Mouse (Mus musculus): ENCODE results near the gene Hdac4.

GRCm38 (mm10) chr1:92055149-92055548 is 140.3 kb downstream of the Hdac4 start:
- TF ChIP-seq CTCF (IDR thresholded peaks at IDR 0.05; ENCODE audit: control insufficient read depth, insufficient read depth, low read length) (no peak), POLR2A (IDR thresholded peaks at IDR 0.05; ENCODE audit: borderline replicate concordance, control insufficient read depth, low read depth, low read length) (no peak)

All from bone marrow, adult 2 months (tissue).